Mouse (Mus musculus): ENCODE measurements around the gene Pik3cd. TPM values are rescaled to one million over a fixed set of nuclear protein-coding genes. Genes with fewer than 3 reads are reported as not detected.
A peak's percentile ranks its signal among the peaks of the same experiment; 100 is the strongest.
"Not testable (repeated sequence)": the region's sequence is repeated elsewhere in the genome, so short reads cannot be mapped to it uniquely, and the experiment has no call there.

Pik3cd gene
- total RNA-seq, 1 experiment from 2014 or later, result 112 TPM

DNA sequence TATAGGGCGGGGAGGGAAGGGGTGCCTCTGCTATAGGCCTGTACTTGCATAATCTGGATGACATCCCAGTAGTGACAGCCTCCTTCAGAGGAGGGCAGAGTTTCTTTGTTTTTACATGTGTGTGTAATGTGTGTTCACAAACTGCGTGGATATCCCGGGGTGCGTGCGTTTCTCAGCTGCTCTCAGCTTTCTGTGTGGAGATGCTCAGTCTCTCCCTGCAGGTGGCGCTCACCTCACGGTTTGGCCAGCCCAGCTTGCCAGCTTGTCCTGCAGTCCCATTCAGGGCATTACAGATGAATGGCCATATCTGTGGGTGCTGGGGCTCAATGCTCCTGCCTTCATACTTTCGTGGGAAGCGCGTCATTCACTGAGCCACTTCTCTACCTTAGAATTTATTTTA is 74.0 kb downstream of the Pik3cd start:
- ATAC-seq (replicated peaks; ENCODE audit: insufficient number of reproducible peaks, low FRiP score, low TSS enrichment, poor library complexity, severe bottlenecking), result peak; percentile 70

DNA sequence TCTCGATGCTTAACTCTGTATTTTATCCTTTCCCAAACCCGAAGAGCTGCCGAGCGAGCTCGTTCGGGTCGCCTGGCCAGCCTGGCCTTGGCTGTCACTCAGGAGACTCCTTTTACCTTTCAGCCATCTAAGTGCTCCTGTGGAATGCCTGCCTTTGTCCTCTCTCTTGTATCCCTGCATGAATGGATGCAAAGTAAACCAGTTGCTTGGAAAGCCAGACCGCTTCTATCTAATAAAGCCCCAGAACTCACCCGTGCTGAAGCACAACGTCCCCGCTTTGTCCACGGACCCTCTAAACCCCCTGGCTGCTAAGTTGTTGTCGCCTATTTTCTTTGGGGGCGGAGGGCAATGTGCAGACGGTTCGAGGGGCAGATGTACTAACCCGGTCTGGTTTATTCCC is 75.6 kb downstream of the Pik3cd start:
- no peak for ATAC-seq (replicated peaks; ENCODE audit: insufficient number of reproducible peaks, low FRiP score, low TSS enrichment, poor library complexity, severe bottlenecking)

DNA sequence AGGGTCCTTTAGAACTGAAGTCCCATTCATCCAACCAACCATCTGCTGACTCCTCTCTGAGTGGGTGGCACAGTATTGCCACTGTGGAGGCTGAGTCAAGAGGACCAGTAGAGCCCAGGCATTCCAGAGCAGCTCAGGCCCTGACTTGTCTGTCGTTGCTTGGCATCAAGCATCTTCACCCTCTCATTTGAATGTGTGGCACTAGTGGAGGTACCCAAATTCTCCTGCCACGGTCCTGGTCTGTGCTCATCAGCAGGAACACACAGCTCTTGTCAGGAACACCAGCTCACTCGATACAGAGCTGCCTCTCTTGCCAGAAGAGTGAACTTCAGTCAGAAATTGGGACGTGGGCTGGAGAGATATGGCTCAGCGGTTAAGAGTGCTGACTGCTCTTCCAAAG is 78.7 kb downstream of the Pik3cd start:
- ATAC-seq (replicated peaks; ENCODE audit: insufficient number of reproducible peaks, low FRiP score, low TSS enrichment, poor library complexity, severe bottlenecking), result no peak

DNA sequence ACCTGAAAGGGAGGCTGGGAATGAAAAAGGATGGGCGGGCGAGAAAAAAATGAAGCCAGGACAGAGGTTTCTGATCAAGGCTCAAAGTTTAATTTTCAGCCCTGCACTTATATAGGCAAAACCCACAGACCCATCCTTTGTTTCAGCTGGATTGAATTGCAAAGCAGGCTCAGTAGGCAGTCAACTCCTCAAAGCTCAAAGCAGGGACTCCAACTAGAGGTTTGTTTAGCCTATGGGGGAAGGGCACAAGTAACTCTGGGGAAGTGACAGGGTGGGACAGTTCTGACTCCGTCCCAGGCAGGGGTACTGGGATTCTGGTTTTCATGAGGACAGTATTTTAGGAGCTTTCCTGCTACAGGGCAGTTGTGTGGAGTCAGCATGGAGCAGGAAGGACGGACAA is 81.1 kb downstream of the Pik3cd start:
- ATAC-seq (replicated peaks; ENCODE audit: insufficient number of reproducible peaks, low FRiP score, low TSS enrichment, poor library complexity, severe bottlenecking), result no peak

DNA sequence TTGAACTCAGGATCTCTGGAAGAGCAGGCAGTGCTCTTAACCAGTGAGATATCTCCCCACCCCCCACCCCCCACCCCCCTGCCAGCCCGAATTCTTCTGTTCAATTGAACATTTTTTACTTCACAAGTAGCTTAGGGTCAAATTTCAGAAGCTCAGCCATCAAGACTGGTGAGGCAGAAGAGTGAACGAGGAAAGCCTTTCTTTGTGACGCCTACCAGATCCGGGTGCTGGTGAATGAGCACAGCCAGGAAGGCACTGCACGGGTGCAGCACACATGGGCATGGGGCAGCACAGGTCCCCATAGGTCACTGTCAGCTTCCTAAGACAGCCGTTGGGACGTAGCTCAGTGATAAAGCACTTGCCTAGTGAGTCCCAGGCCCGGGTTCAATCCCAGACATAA is 82.4 kb downstream of the Pik3cd start:
- no peak for ATAC-seq (replicated peaks; ENCODE audit: insufficient number of reproducible peaks, low FRiP score, low TSS enrichment, poor library complexity, severe bottlenecking)

DNA sequence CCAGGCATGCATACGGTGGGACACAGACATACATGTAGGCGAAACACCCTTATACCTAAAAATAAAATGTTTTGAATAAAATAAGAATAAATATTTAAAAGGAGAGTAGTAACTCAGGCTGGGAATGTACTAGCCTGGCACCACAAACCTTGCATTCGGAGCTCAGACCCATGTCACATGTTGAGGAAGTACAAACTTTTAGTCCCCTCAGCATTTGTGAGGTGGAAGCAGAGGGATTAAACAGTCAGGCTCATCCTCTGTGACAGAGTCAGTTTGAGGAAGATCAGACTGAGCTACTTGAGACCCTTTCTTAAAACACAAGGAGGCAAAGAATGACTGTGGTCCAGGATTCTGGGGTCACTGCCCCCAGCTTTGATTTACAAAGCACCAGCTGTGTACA is 85.4 kb downstream of the Pik3cd start:
- not testable (repeated sequence) for ATAC-seq (replicated peaks; ENCODE audit: insufficient number of reproducible peaks, low FRiP score, low TSS enrichment, poor library complexity, severe bottlenecking)

DNA sequence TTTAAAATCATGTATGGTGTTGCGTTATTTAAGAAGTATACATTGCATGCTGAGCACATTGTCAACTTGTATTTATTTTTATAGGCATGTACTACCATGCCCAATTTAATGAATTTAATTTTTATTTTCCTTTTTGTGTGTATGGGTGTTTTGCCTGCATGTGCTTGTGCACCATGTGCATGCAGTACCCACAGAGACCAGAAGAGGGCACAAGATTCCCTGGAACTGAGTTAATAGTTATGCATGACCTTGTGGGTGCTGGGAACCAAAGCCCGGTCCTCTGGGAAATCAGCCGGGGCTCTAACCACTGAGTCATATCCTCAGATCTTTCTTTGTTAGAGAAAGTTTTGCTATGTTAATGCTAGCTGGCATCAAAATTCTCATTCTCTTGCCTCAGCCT is 87.5 kb downstream of the Pik3cd start:
- ATAC-seq (replicated peaks; ENCODE audit: insufficient number of reproducible peaks, low FRiP score, low TSS enrichment, poor library complexity, severe bottlenecking), result no peak

DNA sequence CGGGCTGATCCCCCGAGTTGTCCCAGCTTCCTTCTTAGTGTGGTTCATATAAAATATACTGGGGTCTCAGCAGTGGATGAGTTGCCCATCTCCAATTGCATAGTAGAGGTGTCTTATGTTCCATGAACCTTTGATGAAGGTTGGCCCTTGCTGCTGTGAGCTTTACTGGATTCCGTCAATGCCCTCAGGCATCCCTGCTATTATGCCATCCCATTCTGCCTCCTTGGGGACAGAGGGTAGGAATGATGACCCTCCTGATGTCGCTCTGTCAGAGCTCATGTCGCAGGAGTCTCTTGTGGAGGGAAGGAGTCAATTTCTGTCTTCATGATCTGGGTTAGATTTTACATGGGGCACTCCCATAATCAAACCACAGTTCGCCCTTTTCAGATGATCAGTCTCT is 88.9 kb downstream of the Pik3cd start:
- peak; percentile 59; the same call in 1 of the 2 replicates for ATAC-seq (replicated peaks; ENCODE audit: insufficient number of reproducible peaks, low FRiP score, low TSS enrichment, poor library complexity, severe bottlenecking)

DNA sequence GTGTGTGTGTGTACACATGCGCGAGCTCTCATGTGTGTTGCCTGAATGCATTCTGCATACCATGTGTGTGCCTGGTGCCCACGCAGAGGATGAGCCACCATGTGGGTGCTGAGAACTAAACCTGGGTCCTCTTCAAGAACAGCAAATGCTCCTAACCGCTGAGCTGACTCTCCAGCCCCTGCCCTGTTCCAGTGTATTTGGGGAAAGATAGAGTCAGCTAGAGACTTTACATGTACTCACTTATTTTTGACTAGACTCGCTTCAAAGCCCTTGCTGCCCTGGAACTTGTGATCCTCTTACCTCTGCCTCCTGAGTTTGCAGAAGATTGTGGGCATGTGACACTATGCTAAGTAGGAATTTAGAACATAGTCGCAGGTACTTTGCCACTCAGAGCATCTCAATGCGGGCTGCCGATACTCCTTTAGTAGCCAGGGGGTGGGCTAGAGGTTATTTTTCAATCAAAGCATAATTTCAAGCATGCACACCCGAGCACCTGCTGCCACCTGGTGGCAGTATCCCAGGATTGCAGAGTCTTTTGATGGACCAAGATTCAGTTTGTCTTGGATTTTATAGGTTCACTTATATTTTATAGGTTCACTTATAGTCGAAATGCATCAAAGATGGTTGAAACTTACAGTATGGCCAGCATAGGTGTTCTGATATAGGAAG is 90.9 kb downstream of the Pik3cd start:
- no peak for ATAC-seq (replicated peaks; ENCODE audit: insufficient number of reproducible peaks, low FRiP score, low TSS enrichment, poor library complexity, severe bottlenecking)

DNA sequence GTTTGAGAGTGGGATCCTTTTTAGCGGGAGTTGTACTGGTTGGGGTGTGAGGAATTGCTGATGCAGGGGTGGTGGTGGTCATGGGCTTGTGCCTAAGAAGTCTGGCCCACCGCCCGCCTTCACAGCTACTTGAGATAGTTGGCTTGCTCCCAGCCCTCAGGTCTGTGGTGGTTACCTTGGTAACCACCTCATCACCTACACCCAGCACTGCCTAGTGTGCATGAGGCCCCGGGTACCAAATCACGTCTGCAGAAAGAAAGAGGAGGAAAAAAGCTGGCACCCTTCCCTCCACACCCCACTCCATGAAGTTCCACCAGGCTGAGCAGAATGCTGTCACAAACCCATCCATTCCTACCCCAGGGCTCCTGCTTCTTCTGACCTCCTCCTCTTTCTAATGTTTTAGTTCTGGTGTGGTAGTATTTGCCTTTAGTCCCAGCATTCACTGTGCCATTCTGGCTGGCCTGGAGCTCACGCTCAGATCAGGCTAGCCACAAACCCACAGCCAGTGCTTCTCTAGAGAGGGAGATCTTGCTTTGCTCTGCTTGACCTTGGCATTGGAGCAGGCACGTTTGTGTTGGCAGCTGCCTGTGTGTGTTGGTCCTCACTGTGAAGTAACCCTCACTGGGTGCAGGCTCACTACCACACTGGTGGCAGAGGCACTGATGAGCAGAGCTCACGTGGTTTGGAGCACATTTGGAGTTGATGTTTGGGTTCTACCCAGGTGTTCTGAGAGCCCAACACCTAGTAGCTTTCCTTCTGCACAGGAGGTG is 92.9 kb downstream of the Pik3cd start:
- no peak for ATAC-seq (replicated peaks; ENCODE audit: insufficient number of reproducible peaks, low FRiP score, low TSS enrichment, poor library complexity, severe bottlenecking)

DNA sequence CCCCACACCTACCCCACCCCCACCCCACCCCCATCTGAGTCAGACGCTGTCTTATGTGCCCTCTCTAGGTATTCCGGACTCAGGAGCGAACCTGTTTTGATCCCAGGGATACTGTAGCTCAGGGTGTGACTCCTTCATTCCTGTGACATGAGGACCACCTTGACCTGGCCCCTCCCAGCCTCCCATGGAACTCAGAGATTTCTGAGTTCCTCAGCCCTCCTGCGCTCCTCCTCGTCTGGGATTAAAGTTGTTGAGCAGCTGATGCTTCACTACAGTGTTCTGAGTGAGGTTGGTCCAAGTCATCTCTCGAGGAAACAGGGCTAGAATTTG is 94.1 kb downstream of the Pik3cd start:
- no peak for ATAC-seq (replicated peaks; ENCODE audit: insufficient number of reproducible peaks, low FRiP score, low TSS enrichment, poor library complexity, severe bottlenecking)

DNA sequence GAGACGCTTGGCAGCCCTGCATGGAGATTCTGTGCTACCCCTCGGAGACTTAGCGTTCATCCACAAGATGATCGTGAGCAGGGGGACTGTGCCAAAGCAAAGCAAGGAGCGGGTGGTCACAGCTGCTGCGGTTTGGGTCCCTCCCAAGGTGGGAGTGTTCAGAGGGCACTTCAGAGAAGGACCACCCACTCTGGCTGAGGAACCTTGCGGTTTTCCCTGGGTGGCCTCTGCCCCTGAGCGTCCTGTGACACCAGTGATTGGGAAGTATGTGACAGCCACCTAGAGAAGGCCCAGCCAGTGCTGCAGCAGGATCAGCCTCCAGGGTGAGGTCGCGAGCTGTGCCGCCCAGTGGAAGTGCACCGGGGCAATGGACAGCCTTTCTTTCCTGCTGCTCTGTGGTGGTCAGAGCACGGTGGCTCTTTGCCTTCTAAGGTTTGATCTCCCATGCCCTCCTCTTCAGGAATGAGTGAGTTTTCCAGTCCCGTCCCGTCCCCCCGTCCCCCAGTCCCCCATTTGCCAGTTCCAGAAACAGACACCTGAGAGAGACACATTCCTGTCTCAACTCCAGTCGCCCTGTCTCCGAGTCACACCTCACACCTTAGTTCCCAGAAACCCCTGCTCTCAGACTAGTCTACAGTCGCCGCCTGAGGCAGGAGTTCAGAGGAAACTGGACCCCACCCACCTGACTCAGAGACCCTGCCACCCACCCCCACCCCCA is 94.6 kb downstream of the Pik3cd start:
- no peak for ATAC-seq (replicated peaks; ENCODE audit: insufficient number of reproducible peaks, low FRiP score, low TSS enrichment, poor library complexity, severe bottlenecking)

DNA sequence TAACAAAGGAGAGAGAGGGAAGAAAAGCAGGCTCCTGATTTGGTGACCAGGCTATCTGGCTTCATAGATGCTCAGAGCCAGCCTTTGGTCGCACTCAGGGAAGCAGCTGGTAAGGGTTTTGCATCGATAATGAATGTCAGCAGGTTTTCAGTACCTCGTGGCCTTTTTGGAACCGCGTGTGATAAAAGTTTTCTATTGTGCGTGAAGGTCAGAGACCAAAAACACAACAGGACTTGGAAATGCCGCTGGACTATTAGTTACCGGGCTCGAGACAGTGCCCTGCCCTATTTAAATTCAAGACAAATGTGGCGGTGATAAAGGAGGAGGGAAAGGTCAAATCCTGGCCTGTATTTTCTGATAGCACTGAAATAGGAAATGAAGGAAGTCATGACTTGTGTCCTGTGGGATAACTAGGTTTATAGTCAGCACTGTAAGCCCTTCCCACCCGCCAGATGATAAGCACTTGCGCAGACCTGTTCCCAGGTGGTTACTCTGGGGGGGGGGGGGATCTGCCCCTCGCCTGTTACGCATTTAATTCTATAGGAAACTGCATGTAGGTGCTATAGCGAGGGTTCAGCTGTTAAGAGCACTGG is 95.5 kb downstream of the Pik3cd start:
- ATAC-seq (replicated peaks; ENCODE audit: insufficient number of reproducible peaks, low FRiP score, low TSS enrichment, poor library complexity, severe bottlenecking), result no peak

DNA sequence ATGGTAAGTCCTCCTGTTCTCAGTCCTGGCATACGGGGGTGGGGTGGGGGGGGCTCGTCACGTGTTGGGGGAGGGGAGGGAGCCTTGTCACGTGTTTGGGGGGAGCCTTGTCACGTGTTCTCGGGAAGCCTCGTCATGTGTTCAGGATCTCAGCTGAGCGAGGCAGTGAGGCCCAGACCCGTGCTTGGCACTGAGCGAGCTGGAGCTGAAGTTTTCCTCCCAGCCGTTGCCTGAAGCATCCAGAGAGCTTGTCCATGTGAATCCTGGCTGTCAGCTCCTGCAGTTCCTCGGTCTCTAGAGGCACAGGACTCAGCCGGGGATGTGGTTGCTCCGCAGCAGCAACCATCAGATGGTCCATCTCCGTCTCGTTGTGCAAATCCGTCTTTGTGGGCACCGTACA is 96.3 kb downstream of the Pik3cd start:
- no peak for ATAC-seq (replicated peaks; ENCODE audit: insufficient number of reproducible peaks, low FRiP score, low TSS enrichment, poor library complexity, severe bottlenecking)

DNA sequence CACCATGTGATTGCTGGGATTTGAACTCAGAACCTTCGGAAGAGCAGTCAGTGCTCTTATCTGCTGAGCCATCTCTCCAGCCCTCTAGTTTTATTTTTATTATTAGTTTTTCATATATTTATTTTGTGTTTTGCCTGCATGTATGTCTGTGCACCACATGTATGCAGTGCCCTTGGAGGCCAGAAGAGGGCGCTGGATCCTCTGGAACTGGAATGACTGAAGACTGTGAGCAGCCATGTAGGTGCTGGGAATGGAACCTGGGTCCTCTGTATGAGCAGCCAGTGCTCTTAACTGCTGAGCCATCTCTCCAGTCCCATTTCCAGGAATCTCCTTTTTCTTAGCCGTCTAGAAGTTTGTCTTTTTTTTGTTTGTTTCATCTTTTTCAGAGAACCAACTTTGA is 97.9 kb downstream of the Pik3cd start:
- no peak for ATAC-seq (replicated peaks; ENCODE audit: insufficient number of reproducible peaks, low FRiP score, low TSS enrichment, poor library complexity, severe bottlenecking)

DNA sequence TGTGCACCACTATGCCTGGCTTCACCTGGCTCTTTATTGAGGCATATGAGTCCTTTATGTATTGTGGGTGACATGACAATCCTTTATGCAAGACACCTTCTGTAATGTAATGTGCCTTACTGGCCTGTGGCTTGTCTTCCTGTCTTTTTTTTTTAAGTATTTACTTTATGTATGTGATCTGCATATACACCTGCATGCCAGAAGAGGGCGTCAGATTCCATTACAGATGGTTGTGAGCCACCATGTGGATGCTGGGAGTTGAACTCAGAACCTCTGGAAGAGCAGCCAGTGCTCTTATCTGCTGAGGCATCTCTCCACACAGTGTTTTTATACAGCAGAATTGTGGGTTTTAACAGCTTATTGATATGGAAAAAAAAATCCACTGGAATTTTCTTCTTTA is 98.5 kb downstream of the Pik3cd start:
- ATAC-seq (replicated peaks; ENCODE audit: insufficient number of reproducible peaks, low FRiP score, low TSS enrichment, poor library complexity, severe bottlenecking), result no peak

DNA sequence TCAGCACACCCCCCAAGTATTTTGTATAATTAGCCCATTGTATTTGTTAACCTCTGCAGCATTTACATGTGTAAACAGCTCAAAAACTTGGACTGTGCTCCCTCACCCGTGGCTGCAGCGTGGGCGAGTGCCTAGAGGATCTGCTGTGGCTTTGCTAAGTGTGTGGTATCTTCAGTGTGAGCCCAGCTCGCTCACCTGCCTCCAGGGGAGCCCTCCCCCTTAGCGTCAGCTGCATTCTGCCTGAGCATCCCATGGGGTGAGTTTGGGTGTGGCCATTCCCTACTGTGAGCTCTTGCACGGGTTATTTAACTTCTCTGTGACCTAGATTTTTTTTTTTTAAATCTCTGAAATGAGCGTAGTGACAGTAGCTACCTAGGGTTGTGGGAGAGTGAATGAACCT is 100.1 kb downstream of the Pik3cd start:
- no peak for ATAC-seq (replicated peaks; ENCODE audit: insufficient number of reproducible peaks, low FRiP score, low TSS enrichment, poor library complexity, severe bottlenecking)

DNA sequence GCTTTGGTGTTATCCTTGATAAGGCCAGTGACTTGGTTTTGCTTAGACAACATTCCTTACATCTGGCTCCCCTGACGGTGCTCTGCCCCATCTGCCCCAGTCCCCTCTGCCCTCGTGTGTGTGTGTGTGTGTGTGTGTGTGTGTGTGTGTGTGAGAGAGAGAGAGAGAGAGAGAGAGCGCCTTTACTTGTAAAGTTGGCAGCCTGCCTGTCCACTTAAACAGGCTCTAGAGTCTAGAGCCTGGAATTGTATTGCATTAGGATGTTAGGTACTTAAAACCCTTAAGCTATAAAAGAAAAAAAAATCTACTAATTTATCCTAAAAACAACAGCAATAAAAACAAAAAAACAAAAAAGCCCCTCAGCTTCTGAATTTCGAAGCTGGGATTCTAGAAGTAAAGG is 100.9 kb downstream of the Pik3cd start:
- no peak for ATAC-seq (replicated peaks; ENCODE audit: insufficient number of reproducible peaks, low FRiP score, low TSS enrichment, poor library complexity, severe bottlenecking)

DNA sequence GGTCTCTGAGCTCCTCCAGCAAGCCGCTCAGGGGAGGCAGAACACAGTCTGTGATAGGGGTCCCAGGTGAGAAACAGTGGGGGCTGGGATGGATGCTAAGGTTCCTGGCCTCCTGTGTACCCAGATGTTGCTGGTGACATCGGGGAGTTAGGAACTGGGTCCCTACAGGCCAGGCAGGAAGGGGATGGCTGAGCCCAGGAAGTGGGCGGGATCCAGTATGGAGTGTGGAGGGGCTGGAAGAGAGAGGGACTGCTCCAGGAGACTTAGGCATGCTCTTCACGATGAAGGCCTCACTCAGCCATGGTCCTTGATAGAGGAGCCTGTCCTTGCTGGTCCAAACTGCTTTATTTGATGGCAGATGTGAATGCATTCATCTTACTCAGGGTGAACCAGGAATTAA is 102.2 kb downstream of the Pik3cd start:
- ATAC-seq (replicated peaks; ENCODE audit: insufficient number of reproducible peaks, low FRiP score, low TSS enrichment, poor library complexity, severe bottlenecking), result no peak

DNA sequence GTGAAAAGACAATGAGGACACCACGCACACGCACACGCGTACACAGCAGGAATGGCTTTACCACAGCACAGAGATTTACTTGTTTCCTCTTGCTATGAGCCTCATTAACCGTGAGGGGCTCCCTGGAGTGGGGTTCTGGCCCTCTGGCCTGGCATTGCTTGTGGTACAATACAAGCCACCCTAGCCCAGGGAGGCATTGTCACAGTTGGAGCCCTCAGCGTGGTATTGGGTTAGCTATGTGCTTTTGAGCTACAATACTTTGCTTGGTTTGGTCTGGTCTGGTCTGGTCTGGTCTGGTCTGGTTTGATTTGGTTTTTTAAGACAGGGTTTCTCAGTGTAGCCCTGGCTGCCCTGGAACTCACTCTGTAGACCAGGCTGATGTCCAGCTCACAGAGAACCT is 102.8 kb downstream of the Pik3cd start:
- no peak for ATAC-seq (replicated peaks; ENCODE audit: insufficient number of reproducible peaks, low FRiP score, low TSS enrichment, poor library complexity, severe bottlenecking)
